ENCODE assay signal across 15 mouse cellular contexts in the genomic region with DNA sequence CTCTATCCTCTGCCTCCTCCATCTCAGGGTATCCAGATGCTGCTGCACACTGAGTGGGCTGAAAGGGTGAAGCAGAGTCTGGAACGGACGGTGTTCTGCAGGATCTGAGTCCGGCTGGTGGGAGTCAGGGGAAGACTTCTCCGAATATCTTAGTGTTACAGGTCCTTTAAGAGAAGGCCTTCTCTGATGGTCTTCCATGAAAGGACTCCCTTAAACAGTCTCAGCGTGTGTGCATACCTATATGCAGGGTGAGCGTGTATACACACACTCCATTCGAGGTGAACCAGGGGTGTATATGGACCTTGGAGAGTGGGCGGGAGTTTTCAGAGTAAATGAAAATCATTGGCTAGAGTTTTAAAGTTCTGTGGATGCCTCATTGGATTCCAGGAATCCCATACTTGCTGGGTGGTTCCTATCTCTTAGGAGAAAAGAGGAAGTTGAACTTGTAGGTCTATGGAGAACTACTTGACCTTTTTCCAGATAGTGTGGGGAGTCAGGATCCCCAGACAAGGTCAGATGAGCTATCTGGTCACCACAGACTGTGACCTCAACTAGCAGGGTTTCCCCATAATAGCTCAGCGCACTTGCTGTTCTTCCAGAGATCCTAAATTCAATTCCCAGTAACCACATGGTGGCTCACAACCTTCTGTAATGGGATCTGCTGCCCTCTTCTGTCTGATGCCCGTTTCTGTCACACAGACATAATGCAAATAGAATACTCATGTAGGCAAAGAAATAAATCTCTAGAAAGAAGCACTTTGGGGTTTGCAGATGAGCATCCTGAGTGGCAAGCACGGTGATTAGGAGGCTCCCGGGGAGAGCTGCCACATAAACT. TPM values are rescaled to one million over a fixed set of nuclear protein-coding genes. Genes with fewer than 3 reads are reported as not detected.
DNase-seq lines count a peak whose midpoint lies in the region; TF ChIP-seq lines count a peak whose summit lies in the region.
"Had no signal": no experiment of that assay in that cellular context is flagged by ENCODE, and none has a peak within 500 bp of the region (broad histone marks: within the 10 kb centered on the region; RNA-seq: fewer than 3 reads in every experiment).

No protein-coding gene starts in this region.

- no peak overlapping the region for H3K4me3 ChIP-seq in layer of hippocampus, adult 2 months
- no peak overlapping the region for H3K4me3 ChIP-seq in limb, embryonic 10.5 days
- H3K4me3 ChIP-seq: embryonic facial prominence, embryonic 13.5 days; forebrain, embryonic 12.5 days; midbrain, embryonic 13.5 days had no signal

- H3K27me3 ChIP-seq in limb, embryonic 10.5 days (ENCODE audit: low read depth, poor library complexity, severe bottlenecking): no peaks in the 10 kb centered on the region
- H3K27me3 ChIP-seq: embryonic facial prominence, embryonic 13.5 days; forebrain, embryonic 12.5 days; midbrain, embryonic 13.5 days had no signal

- H3K27ac ChIP-seq in layer of hippocampus, adult 2 months: no peak overlapping the region
- H3K27ac ChIP-seq in limb, embryonic 10.5 days: no peak overlapping the region
- H3K27ac ChIP-seq: embryonic facial prominence, embryonic 13.5 days; forebrain, embryonic 12.5 days; midbrain, embryonic 13.5 days had no signal

- 85% methylated on average over 12 of the region's 12 CpGs for WGBS in limb, embryonic 10.5 days

- H3K4me1 ChIP-seq in limb, embryonic 10.5 days: no peaks in the 10 kb centered on the region
- H3K4me1 ChIP-seq: embryonic facial prominence, embryonic 13.5 days; forebrain, embryonic 12.5 days; midbrain, embryonic 13.5 days had no signal

- peak; percentile 64 for TF ChIP-seq CTCF in layer of hippocampus, adult 2 months (conservative IDR thresholded peaks at IDR 0.05)

- H3K9me3 ChIP-seq in limb, embryonic 10.5 days (replicated peaks): no peaks in the 10 kb centered on the region
- H3K9me3 ChIP-seq: embryonic facial prominence, embryonic 13.5 days; forebrain, embryonic 12.5 days; midbrain, embryonic 13.5 days had no signal

- no peaks in the 10 kb centered on the region for H3K36me3 ChIP-seq in limb, embryonic 10.5 days
- H3K36me3 ChIP-seq: embryonic facial prominence, embryonic 13.5 days; forebrain, embryonic 12.5 days; midbrain, embryonic 13.5 days had no signal

- peak; percentile 23 for DNase-seq in embryo, embryonic 10 days (ENCODE audit: low spot score)
- no peak for DNase-seq in embryo, embryonic 9.5 days (ENCODE audit: extremely low spot score)
- no peak for DNase-seq in layer of hippocampus, adult 2 months (ENCODE audit: low spot score in 2 of 2)
- DNase-seq in layer of hippocampus, adult 8-10 months (ENCODE audit: low spot score in 2 of 2): no peak
- DNase-seq in 3134 (ENCODE audit: extremely low read depth, insufficient read length, low spot score) (peak; percentile 24), NIH3T3 (ENCODE audit: low read depth) (peak; percentile 43)
- DNase-seq in frontal cortex, postnatal 36 days (ENCODE audit: low spot score in 2 of 2): no peak
- no peak for DNase-seq in limb, embryonic 10.5 days (ENCODE audit: low spot score)
- DNase-seq: cerebellum, adult 18-20 months; gastrocnemius, postnatal 10 days; kidney, postnatal 14 days; thymus, postnatal 4 days had no signal

RNA-seq across cellular contexts. Expression of a gene that starts 21.9 kb away (rescaled TPM):
- 10 to 100 TPM; 22.4 to 23.5 TPM for total RNA-seq in layer of hippocampus, adult 2 months (2021)
- 10 to 100 TPM; 20.2 to 23.1 (median 22.8) TPM for total RNA-seq in layer of hippocampus, adult 8-10 months (2022)
- 3.5 and 4.6 TPM in 2 replicates for polyA plus RNA-seq in limb, embryonic 10.5 days (2016; fragmentation: Nextera tagmentation; extraction: Ambion mirVana)

Comparison
In these comparisons a context has a peak if more than half of its experiments do, and no peak if none do; other contexts are left out.
1. DNase-seq: peak in embryo, embryonic 10 days (single experiment), 3134 (single experiment) and NIH3T3 (single experiment); none in embryo, embryonic 9.5 days (single experiment), layer of hippocampus, adult 2 months (0 of 2), layer of hippocampus, adult 8-10 months (0 of 2), frontal cortex, postnatal 36 days (0 of 2) and limb, embryonic 10.5 days (single experiment).